ENCODE assay signal across 9 mouse cellular contexts in genomic region chr5:73633141-73633540, GRCm38 (mm10). TPM values are rescaled to one million over a fixed set of nuclear protein-coding genes. Genes with fewer than 3 reads are reported as not detected.
A peak's percentile ranks its signal among the peaks of the same experiment; 100 is the strongest.
DNase-seq lines count a peak whose midpoint lies in the region; ATAC-seq and TF ChIP-seq lines count a peak whose summit lies in the region.
"Had no signal": no experiment of that assay in that cellular context is flagged by ENCODE, and none has a peak within 500 bp of the region (broad histone marks: within the 10 kb centered on the region; RNA-seq: fewer than 3 reads in every experiment).

No protein-coding gene starts in this region.

- no peak for ATAC-seq in lung, embryonic 14.5 days (ENCODE audit: insufficient read depth)
- no peak for ATAC-seq in erythroid progenitor cell, adult 5-6 weeks (replicated peaks; ENCODE audit: low FRiP score, poor library complexity, severe bottlenecking)

- H3K9me3 ChIP-seq in ES-Bruce4 (replicated peaks; ENCODE audit: control insufficient read depth, insufficient read depth, low read length, poor library complexity, severe bottlenecking) = no peaks in the 10 kb centered on the region; the same call in 1 of the 2 replicates
- H3K9me3 ChIP-seq in lung, embryonic 14.5 days (ENCODE audit: low read depth, low read length) = no peaks in the 10 kb centered on the region; the same call in 1 of the 2 replicates

- DNase-seq in 3T3-L1 (ENCODE audit: low read depth, low spot score) = peak; percentile 74
- DNase-seq in cerebellum, adult 18-20 months = peak; percentile 66 to 75
- peak; percentile 79 to 89 for DNase-seq in frontal cortex, postnatal 36 days (ENCODE audit: low spot score in 2 of 2)
- DNase-seq in kidney, postnatal 4 days = peak; percentile 86 to 87
- peak; percentile 86 for DNase-seq in lung, embryonic 14.5 days
- peak; percentile 66 to 69 for DNase-seq in right cerebral cortex, postnatal 36 days (ENCODE audit: low spot score in 2 of 2)

- WGBS in lung, embryonic 14.5 days = 58% methylated on average over 8 of the region's 8 CpGs

- no peak overlapping the region for H3K9ac ChIP-seq in ES-Bruce4 (ENCODE audit: low read depth, poor library complexity, severe bottlenecking)
- no peak overlapping the region for H3K9ac ChIP-seq in lung, embryonic 14.5 days
- H3K9ac ChIP-seq: heart, embryonic 15.5 days had no signal

- H3K4me2 ChIP-seq in lung, embryonic 14.5 days = no peak overlapping the region
- H3K4me2 ChIP-seq: heart, embryonic 15.5 days had no signal

- no peaks in the 10 kb centered on the region for H3K4me1 ChIP-seq in ES-Bruce4 (ENCODE audit: control insufficient read depth, insufficient read depth, low read length)
- no peaks in the 10 kb centered on the region for H3K4me1 ChIP-seq in lung, embryonic 14.5 days (ENCODE audit: insufficient read depth)

- no peaks in the 10 kb centered on the region for H3K27me3 ChIP-seq in ES-Bruce4 (ENCODE audit: control insufficient read depth, insufficient read depth, low read length, poor library complexity, severe bottlenecking)
- H3K27me3 ChIP-seq in lung, embryonic 14.5 days (ENCODE audit: insufficient read depth, low read length) = no peaks in the 10 kb centered on the region
- H3K27me3 ChIP-seq: heart, embryonic 15.5 days had no signal

- TF ChIP-seq CTCF in ES-Bruce4 (IDR thresholded peaks at IDR 0.05; ENCODE audit: low read depth, low read length) = peak; percentile 79
- TF ChIP-seq CTCF in lung, embryonic 14.5 days (IDR thresholded peaks at IDR 0.05; ENCODE audit: low read depth) = peak; percentile 85

- H3K4me3 ChIP-seq in ES-Bruce4 (ENCODE audit: low read depth, low read length) = no peak overlapping the region
- no peak overlapping the region for H3K4me3 ChIP-seq in lung, embryonic 14.5 days (ENCODE audit: low read depth, low read length)
- H3K4me3 ChIP-seq: heart, embryonic 15.5 days had no signal

- H3K36me3 ChIP-seq in ES-Bruce4 (ENCODE audit: control insufficient read depth, insufficient read depth, low read length, poor library complexity, severe bottlenecking) = no peaks in the 10 kb centered on the region
- H3K36me3 ChIP-seq in lung, embryonic 14.5 days (ENCODE audit: insufficient read depth) = peaks cover 24% of the 10 kb centered on the region; the same call in 1 of the 2 replicates

- no peak for TF ChIP-seq EP300 in ES-Bruce4 (IDR thresholded peaks at IDR 0.05; ENCODE audit: insufficient read depth, low read depth, low read length)

- TF ChIP-seq POLR2A in ES-Bruce4 (IDR thresholded peaks at IDR 0.05; ENCODE audit: insufficient read depth, low read length) = no peak

- H3K27ac ChIP-seq in ES-Bruce4 (ENCODE audit: insufficient read depth, low read length) = no peak overlapping the region
- no peak overlapping the region for H3K27ac ChIP-seq in lung, embryonic 14.5 days (ENCODE audit: low read depth)
- H3K27ac ChIP-seq: heart, embryonic 15.5 days had no signal

RNA-seq across cellular contexts. Expression of gene Lrrc66, which starts 0.8 kb away (rescaled TPM):
- not detected in 2 replicates for polyA plus RNA-seq in ES-Bruce4 (2011; ENCODE audit: insufficient read depth, insufficient read length, low read depth, missing spikeins)
- polyA plus RNA-seq in lung, embryonic 14.5 days (2014; fragmentation: Nextera tagmentation; extraction: Ambion mirVana) = not detected in 2 replicates
- not detected in 2 replicates for total RNA-seq in erythroid progenitor cell, adult 5-6 weeks (2015; ENCODE audit: low replicate concordance)
- not detected in 2 replicates for total RNA-seq in erythroid progenitor cell, adult 5-6 weeks (2017; ENCODE audit: low replicate concordance)

RNA-seq across cellular contexts. Expression of gene Sgcb, which starts 14.4 kb away (rescaled TPM):
- 3.4 and 4.2 TPM in 2 replicates for polyA plus RNA-seq in ES-Bruce4 (2011; ENCODE audit: insufficient read depth, insufficient read length, low read depth, missing spikeins)
- polyA plus RNA-seq in lung, embryonic 14.5 days (2014; fragmentation: Nextera tagmentation; extraction: Ambion mirVana) = 25.8 and 27.7 TPM in 2 replicates
- total RNA-seq in erythroid progenitor cell, adult 5-6 weeks (2015; ENCODE audit: low replicate concordance) = 4.2 TPM in 1 of 2 replicates, not detected in the other
- total RNA-seq in erythroid progenitor cell, adult 5-6 weeks (2017; ENCODE audit: low replicate concordance) = 1.3 TPM in 1 of 2 replicates, not detected in the other

RNA-seq across cellular contexts. Expression of gene Spata18, which starts 18.0 kb away (rescaled TPM):
- not detected in 2 replicates for polyA plus RNA-seq in ES-Bruce4 (2011; ENCODE audit: insufficient read depth, insufficient read length, low read depth, missing spikeins)
- polyA plus RNA-seq in lung, embryonic 14.5 days (2014; fragmentation: Nextera tagmentation; extraction: Ambion mirVana) = 0.69 and 0.86 TPM in 2 replicates
- total RNA-seq in erythroid progenitor cell, adult 5-6 weeks (2015; ENCODE audit: low replicate concordance) = not detected in 2 replicates
- not detected in 2 replicates for total RNA-seq in erythroid progenitor cell, adult 5-6 weeks (2017; ENCODE audit: low replicate concordance)
